Mouse (Mus musculus) hindbrain, postnatal 0 days (tissue): ENCODE measurements at regions not wholly inside any gene's neighbourhood (a gene's known extent, or its start where the extent isn't known, plus 50 kb on each side); places are given as distances from the start of the nearest gene placed in this dataset.

Experiments
- ATAC-seq: fragments of 200-750 bp; cut with Nextera tagmentation; 2 replicates; pipeline ENCODE4 v1.8.0; 2017; ENCODE audit warnings: mild to moderate bottlenecking, moderate TSS enrichment, moderate library complexity
- DNase-seq: peaks from one replicate; pipeline ENCODE4 v3.0.0-alpha.2; 2015; ENCODE audit warnings: low spot score
- H3K27ac ChIP-seq: fragments of 300-500 bp; sonication (generic); 2 replicates; pipeline ENCODE4 v1.5.1; 2014; ENCODE audit warnings: mild to moderate bottlenecking
- H3K27me3 ChIP-seq: fragments of 300-500 bp; sonication (generic); 2 replicates; pipeline ENCODE4 v1.6.1; 2014; ENCODE audit warnings: low read length, mixed read lengths; ENCODE audit not compliant: insufficient read depth
- H3K36me3 ChIP-seq: fragments of 300-500 bp; sonication (generic); 2 replicates; pipeline ENCODE4 v1.6.1; 2014; ENCODE audit warnings: low read length, mixed read lengths; ENCODE audit not compliant: insufficient read depth
- H3K4me1 ChIP-seq: fragments of 300-500 bp; sonication (generic); 2 replicates; pipeline ENCODE4 v1.6.1; 2014; ENCODE audit warnings: antibody characterized with exemption, low read length, mixed read lengths; ENCODE audit not compliant: insufficient read depth
- H3K4me2 ChIP-seq: fragments of 300-500 bp; sonication (generic); 2 replicates; pipeline ENCODE4 v1.6.1; 2014; ENCODE audit warnings: low read depth, mild to moderate bottlenecking, low read length, moderate library complexity, mixed read lengths
- H3K4me3 ChIP-seq: fragments of 300-500 bp; sonication (generic); 2 replicates; pipeline ENCODE4 v1.5.1; 2014; ENCODE audit warnings: low read length
- H3K9ac ChIP-seq: fragments of 300-500 bp; sonication (generic); replicated peaks from 2 replicates; pipeline ENCODE4 v1.6.1; 2014; ENCODE audit warnings: mild to moderate bottlenecking, low read length, moderate library complexity, mixed read lengths
- H3K9me3 ChIP-seq: fragments of 300-500 bp; sonication (generic); 2 replicates; pipeline ENCODE4 v1.6.1; 2016; ENCODE audit warnings: low read length, mixed read lengths
- CTCF ChIP-seq: IDR thresholded peaks from 2 replicates; pipeline ENCODE4 v1.5.1; 2016; ENCODE audit warnings: antibody characterized with exemption, control low read depth, low read depth
- WGBS: fragments of 180-500 bp; shearing (Covaris S2); extraction: QIAGEN DNeasy Blood & Tissue Kit; methylation state at CpG from one replicate; pipeline ENCODE4 v1.1.7; 2014; 5-methylcytosine and 5-hydroxymethylcytosine counted together

- Histone ChIP-seq H3K9ac (no peak overlapping the region), H3K4me1 (no peaks in the 10 kb centered on the region), H3K27me3 (no peaks in the 10 kb centered on the region), H3K27ac (no peak overlapping the region), H3K9me3 (no peaks in the 10 kb centered on the region; the same call in 1 of the 2 replicates), H3K36me3 (no peaks in the 10 kb centered on the region), H3K4me2 (no peak overlapping the region), H3K4me3 (no peak overlapping the region)
- 66% methylated on average over 1 of the region's 1 CpGs for WGBS
- no peak for TF ChIP-seq CTCF
- no peak for ATAC-seq
- no peak for DNase-seq
Measured at GRCm38 (mm10) chr12:35294668-35295067, 240.2 kb downstream of the Ahr start.

GRCm38 (mm10) chr12:35293566-35293965 lies 241.3 kb downstream of the Ahr start:
- 60% methylated on average over 2 of the region's 2 CpGs for WGBS
- H3K4me1 ChIP-seq = no peaks in the 10 kb centered on the region

GRCm38 (mm10) chr12:35291941-35292341 lies 242.9 kb downstream of the Ahr start:
- Histone ChIP-seq H3K4me2 (no peak overlapping the region), H3K36me3 (no peaks in the 10 kb centered on the region), H3K27me3 (no peaks in the 10 kb centered on the region), H3K9me3 (no peaks in the 10 kb centered on the region; the same call in 1 of the 2 replicates), H3K4me1 (no peaks in the 10 kb centered on the region), H3K9ac (no peak overlapping the region), H3K27ac (no peak overlapping the region), H3K4me3 (no peak overlapping the region)
- TF ChIP-seq CTCF = no peak
- no peak for ATAC-seq
- WGBS = 80% methylated on average over 6 of the region's 6 CpGs
- no peak for DNase-seq

More at GRCm38 (mm10) chr12:35293566-35293965, 241.3 kb downstream of the Ahr start:
- no peak for TF ChIP-seq CTCF
- ATAC-seq = no peak
- H3K4me3 ChIP-seq = no peak overlapping the region
- H3K27me3 ChIP-seq = no peaks in the 10 kb centered on the region
- no peak overlapping the region for H3K9ac ChIP-seq
- H3K27ac ChIP-seq = no peak overlapping the region
- no peak for DNase-seq
- no peaks in the 10 kb centered on the region; the same call in 1 of the 2 replicates for H3K9me3 ChIP-seq
- no peaks in the 10 kb centered on the region for H3K36me3 ChIP-seq
- no peak overlapping the region for H3K4me2 ChIP-seq

- Histone ChIP-seq H3K36me3 (no peaks in the 10 kb centered on the region), H3K9me3 (no peaks in the 10 kb centered on the region), H3K27ac (no peak overlapping the region), H3K4me3 (no peak overlapping the region), H3K4me2 (no peak overlapping the region), H3K4me1 (no peaks in the 10 kb centered on the region), H3K9ac (no peak overlapping the region), H3K27me3 (no peaks in the 10 kb centered on the region)
- WGBS = 70% methylated on average over 2 of the region's 2 CpGs
- TF ChIP-seq CTCF = no peak
- no peak for DNase-seq
- no peak for ATAC-seq
Measured at GRCm38 (mm10) chr12:35287974-35288373, 241.0 kb downstream of the Snx13 start.

DNA sequence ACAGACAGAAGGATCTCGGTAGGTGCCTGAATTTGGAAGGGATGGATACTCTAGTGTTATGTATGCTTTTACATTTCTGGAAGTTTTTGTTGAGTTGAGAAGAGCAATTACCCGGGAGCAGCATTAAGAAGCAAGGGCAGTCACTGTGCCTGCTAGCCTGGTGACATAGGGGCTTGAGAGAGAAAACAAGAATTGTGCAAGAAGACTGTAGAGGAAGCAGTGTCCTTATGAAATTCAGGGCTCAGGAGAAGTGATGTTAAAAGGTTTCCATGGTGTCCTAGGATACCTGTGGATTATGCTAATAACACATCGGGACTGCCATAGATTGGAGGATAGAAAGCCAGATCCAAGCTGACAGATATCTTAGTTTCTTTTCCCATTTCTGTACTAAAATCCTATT lies 240.6 kb downstream of the Snx13 start:
- H3K4me2 ChIP-seq = no peak overlapping the region
- no peaks in the 10 kb centered on the region for H3K9me3 ChIP-seq
- H3K27me3 ChIP-seq = no peaks in the 10 kb centered on the region
- ATAC-seq (no peak), DNase-seq (no peak)
- H3K36me3 ChIP-seq = no peaks in the 10 kb centered on the region
- no peaks in the 10 kb centered on the region for H3K4me1 ChIP-seq
- no peak overlapping the region for H3K27ac ChIP-seq
- 80% methylated on average over 3 of the region's 3 CpGs for WGBS
- H3K9ac ChIP-seq = no peak overlapping the region
- no peak for TF ChIP-seq CTCF
- H3K4me3 ChIP-seq = no peak overlapping the region

DNA sequence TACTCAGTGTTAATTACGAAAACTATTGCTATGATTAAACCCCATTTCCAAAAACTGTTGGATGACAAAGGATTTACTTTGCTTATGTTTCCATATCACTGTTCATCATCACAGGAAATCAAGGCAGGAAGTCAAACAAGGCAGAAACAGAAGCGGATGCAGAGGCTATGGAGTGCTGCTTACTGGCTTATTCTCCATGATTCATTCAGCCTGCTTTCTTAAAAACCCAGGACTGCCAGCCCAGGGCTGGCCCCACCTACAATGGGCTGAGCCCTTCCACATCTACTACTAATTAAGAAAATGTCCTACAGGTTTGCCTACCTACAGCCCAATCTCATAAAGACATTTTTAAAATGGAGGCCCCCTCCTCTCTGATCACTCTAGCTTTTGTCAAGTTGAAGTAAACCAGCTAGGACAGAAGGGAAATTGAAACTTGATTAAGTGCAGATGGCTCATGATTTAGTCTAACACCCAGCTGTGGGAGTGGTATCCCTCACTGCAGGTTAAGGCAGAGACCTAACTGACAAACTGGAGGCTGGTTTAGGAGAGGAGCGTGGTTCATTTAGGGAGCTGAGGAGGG lies 240.1 kb downstream of the Snx13 start:
- 91% methylated on average over 3 of the region's 3 CpGs for WGBS
- no peak for ATAC-seq
- Histone ChIP-seq H3K4me1 (no peaks in the 10 kb centered on the region), H3K9me3 (no peaks in the 10 kb centered on the region), H3K27ac (no peak overlapping the region), H3K36me3 (no peaks in the 10 kb centered on the region), H3K27me3 (no peaks in the 10 kb centered on the region), H3K4me3 (no peak overlapping the region), H3K4me2 (no peak overlapping the region), H3K9ac (no peak overlapping the region)
- DNase-seq = no peak
- TF ChIP-seq CTCF = no peak

DNA sequence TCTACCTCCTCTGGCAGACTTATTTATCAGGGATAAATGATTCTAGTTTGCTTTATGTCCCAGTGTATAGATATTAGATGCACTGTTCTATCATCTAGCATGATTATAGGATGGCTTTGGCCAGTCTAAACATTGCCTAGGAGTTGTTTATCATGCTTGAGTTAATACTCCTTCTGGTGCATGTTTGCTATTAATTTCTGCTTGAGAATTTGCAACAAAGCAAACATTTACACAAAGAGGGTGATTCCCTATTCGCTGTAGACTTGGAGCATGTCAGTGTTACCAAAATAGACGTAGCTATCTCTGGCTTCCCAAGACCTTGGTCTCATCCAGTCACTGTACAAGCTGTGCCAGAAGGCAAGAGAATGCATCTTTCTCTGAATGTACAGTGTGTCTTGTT lies 237.4 kb downstream of the Snx13 start:
- Histone ChIP-seq H3K4me1 (no peaks in the 10 kb centered on the region), H3K9me3 (no peaks in the 10 kb centered on the region), H3K27me3 (no peaks in the 10 kb centered on the region), H3K4me2 (no peak overlapping the region), H3K27ac (0 out of 2 replicates have a peak overlapping the region, but pooled peaks have one; percentile 1), H3K36me3 (no peaks in the 10 kb centered on the region), H3K4me3 (no peak overlapping the region), H3K9ac (no peak overlapping the region)
- no peak for DNase-seq
- 54% methylated on average over 2 of the region's 2 CpGs for WGBS
- ATAC-seq = no peak
- TF ChIP-seq CTCF = no peak
